In the genomic region with DNA sequence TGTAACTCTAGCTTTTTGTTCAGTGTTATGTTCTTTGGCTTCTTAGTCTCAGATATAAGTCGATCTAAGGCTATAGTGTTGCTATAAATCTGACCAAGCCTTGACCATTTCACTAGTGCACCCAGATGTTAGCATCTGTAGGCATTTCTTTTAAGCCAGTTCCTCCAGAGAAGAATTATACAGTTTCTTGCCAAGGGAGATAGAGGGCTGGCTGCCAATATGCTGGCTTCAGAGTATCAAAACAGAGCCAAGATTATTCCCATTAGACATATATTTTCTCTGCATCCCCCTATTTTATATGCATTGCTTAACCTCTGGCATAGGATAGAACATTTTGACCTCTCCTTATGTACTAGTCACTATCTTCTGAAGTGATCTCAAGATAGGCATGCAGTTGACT, we compare ENCODE assay signal across 25 mouse cellular contexts.
DNase-seq lines count a peak whose midpoint lies in the region; ATAC-seq and TF ChIP-seq lines count a peak whose summit lies in the region.
"Had no signal": no experiment of that assay in that cellular context is flagged by ENCODE, and none has a peak within 500 bp of the region (broad histone marks: within the 10 kb centered on the region; RNA-seq: fewer than 3 reads in every experiment).

No protein-coding gene starts in this region.

- H3K36me3 ChIP-seq in lung, embryonic 15.5 days = no peaks in the 10 kb centered on the region
- H3K36me3 ChIP-seq: embryonic facial prominence, embryonic 15.5 days; forebrain, embryonic 12.5 days; forebrain, embryonic 15.5 days; heart, embryonic 10.5 days; heart, embryonic 13.5 days; hindbrain, embryonic 12.5 days; hindbrain, embryonic 15.5 days had no signal

- no peaks in the 10 kb centered on the region for H3K9me3 ChIP-seq in lung, embryonic 15.5 days
- H3K9me3 ChIP-seq: embryonic facial prominence, embryonic 15.5 days; forebrain, embryonic 12.5 days; forebrain, embryonic 15.5 days; heart, embryonic 10.5 days; heart, embryonic 13.5 days; hindbrain, embryonic 12.5 days; hindbrain, embryonic 15.5 days had no signal

- ATAC-seq in lung, embryonic 15.5 days (ENCODE audit: borderline replicate concordance, extremely low read depth, low FRiP score, low TSS enrichment) = peak; percentile 52; the same call in 1 of the 2 replicates
- ATAC-seq in erythroblast, adult 5-6 weeks (replicated peaks; ENCODE audit: low FRiP score, poor library complexity, severe bottlenecking) = no peak
- ATAC-seq: activated CD4-positive, CD25-positive, alpha-beta regulatory T cell, adult 4 months; CD4-positive, CD25-positive, alpha-beta regulatory T cell, adult 4 months; forebrain, embryonic 15.5 days had no signal

- no peaks in the 10 kb centered on the region for H3K27me3 ChIP-seq in lung, embryonic 15.5 days
- H3K27me3 ChIP-seq: embryonic facial prominence, embryonic 15.5 days; forebrain, embryonic 12.5 days; forebrain, embryonic 15.5 days; heart, embryonic 13.5 days; hindbrain, embryonic 12.5 days; hindbrain, embryonic 15.5 days had no signal

- no peak for TF ChIP-seq CTCF in lung, adult 2 months (IDR thresholded peaks at IDR 0.05; ENCODE audit: insufficient read depth, low read length)

- no peak overlapping the region for H3K4me2 ChIP-seq in lung, embryonic 15.5 days
- H3K4me2 ChIP-seq: embryonic facial prominence, embryonic 15.5 days; forebrain, embryonic 12.5 days; forebrain, embryonic 15.5 days; heart, embryonic 13.5 days; hindbrain, embryonic 12.5 days; hindbrain, embryonic 15.5 days had no signal

- DNase-seq in heart, postnatal 4 days = peak; percentile 6
- DNase-seq in heart, adult 18-20 months = no peak
- DNase-seq in lung, adult 2 months = no peak
- peak; percentile 1 for DNase-seq in NIH3T3 (ENCODE audit: low read depth)
- no peak for DNase-seq in adrenal gland, postnatal 10 days
- DNase-seq: adrenal gland, postnatal 14 days; cerebellum, adult 11-12 months; cerebellum, adult 8-10 months; cerebellum, postnatal 36 days; embryo, embryonic 11 days; gastrocnemius, postnatal 25 days; heart, adult 2 months; heart, postnatal 14 days had no signal

- WGBS in lung, embryonic 15.5 days = 49% methylated on average over 1 of the region's 1 CpGs
- 65% methylated on average over 1 of the region's 1 CpGs for WGBS in lung, adult 2 months

- no peak overlapping the region for H3K4me3 ChIP-seq in lung, embryonic 15.5 days
- H3K4me3 ChIP-seq in lung, adult 2 months (replicated peaks; ENCODE audit: extremely low read depth, low read depth, low read length) = no peak overlapping the region
- H3K4me3 ChIP-seq: embryonic facial prominence, embryonic 15.5 days; erythroblast, embryonic 14.5 days; forebrain, embryonic 12.5 days; forebrain, embryonic 15.5 days; heart, adult 2 months; heart, embryonic 10.5 days; heart, embryonic 13.5 days; hindbrain, embryonic 12.5 days; hindbrain, embryonic 15.5 days had no signal

- no peak for TF ChIP-seq POLR2A in lung, adult 2 months (IDR thresholded peaks at IDR 0.05; ENCODE audit: borderline replicate concordance, extremely low read depth, low read depth, low read length)

- H3K27ac ChIP-seq in lung, embryonic 15.5 days = no peak overlapping the region
- H3K27ac ChIP-seq: embryonic facial prominence, embryonic 15.5 days; forebrain, embryonic 12.5 days; forebrain, embryonic 15.5 days; heart, adult 2 months; heart, embryonic 10.5 days; heart, embryonic 13.5 days; hindbrain, embryonic 12.5 days; hindbrain, embryonic 15.5 days had no signal

- no peaks in the 10 kb centered on the region for H3K4me1 ChIP-seq in lung, embryonic 15.5 days
- no peaks in the 10 kb centered on the region for H3K4me1 ChIP-seq in lung, adult 2 months (ENCODE audit: control insufficient read depth, insufficient read depth, low read length)
- H3K4me1 ChIP-seq: embryonic facial prominence, embryonic 15.5 days; forebrain, embryonic 12.5 days; forebrain, embryonic 15.5 days; heart, embryonic 10.5 days; heart, embryonic 13.5 days; hindbrain, embryonic 12.5 days; hindbrain, embryonic 15.5 days had no signal

- H3K9ac ChIP-seq in lung, embryonic 15.5 days = no peak overlapping the region
- H3K9ac ChIP-seq: embryonic facial prominence, embryonic 15.5 days; forebrain, embryonic 12.5 days; forebrain, embryonic 15.5 days; heart, embryonic 13.5 days; hindbrain, embryonic 12.5 days; hindbrain, embryonic 15.5 days had no signal

Comparison
In these comparisons a context has a peak if more than half of its experiments do, and no peak if none do; other contexts are left out.
1. DNase-seq: peak in heart, postnatal 4 days (single experiment) and NIH3T3 (single experiment); none in heart, adult 18-20 months (0 of 2), lung, adult 2 months (single experiment) and adrenal gland, postnatal 10 days (single experiment).